Mouse (Mus musculus) small intestine, adult 2 months (tissue): Measurements from ENCODE around the gene Vps33b. TPM values are rescaled to one million over a fixed set of nuclear protein-coding genes. Genes with fewer than 3 reads are reported as not detected.
A peak's percentile ranks its signal among the peaks of the same experiment; 100 is the strongest.

ENCODE experiments used
- H3K27ac ChIP-seq: fragments of 200-500 bp; 2 replicates; pipeline ENCODE4 v1.5.1; 2012; ENCODE audit warnings: low read depth, low read length, control low read depth, inconsistent platforms; ENCODE audit not compliant: insufficient read depth
- H3K27me3 ChIP-seq: fragments of 200-500 bp; 2 replicates; pipeline ENCODE4 v1.6.1; 2012; ENCODE audit warnings: mild to moderate bottlenecking, moderate library complexity, low read length, inconsistent platforms; ENCODE audit not compliant: control insufficient read depth, insufficient read depth
- H3K36me3 ChIP-seq: fragments of 200-500 bp; 2 replicates; pipeline ENCODE4 v1.6.1; 2012; ENCODE audit warnings: mild to moderate bottlenecking, low read length, control low read depth, inconsistent platforms; ENCODE audit not compliant: control insufficient read depth, insufficient read depth
- H3K4me1 ChIP-seq: fragments of 200-500 bp; 2 replicates; pipeline ENCODE4 v1.6.1; 2012; ENCODE audit warnings: low read length, inconsistent platforms, mixed read lengths; ENCODE audit not compliant: control insufficient read depth, insufficient read depth, insufficient read length
- H3K4me3 ChIP-seq: fragments of 200-500 bp; 2 replicates; pipeline ENCODE4 v1.5.1; 2012; ENCODE audit warnings: low read depth, mild to moderate bottlenecking, control low read depth, inconsistent platforms, low read length, moderate library complexity
- CTCF ChIP-seq: fragments of 200-500 bp; IDR thresholded peaks from 2 replicates; pipeline ENCODE4 v1.5.1; 2012; ENCODE audit warnings: low read depth, mild to moderate bottlenecking, control low read depth, inconsistent platforms, low read length, moderate library complexity, mixed read lengths; ENCODE audit not compliant: insufficient replicate concordance, insufficient read length; ENCODE audit errors: extremely low read depth
- POLR2A ChIP-seq: fragments of 200-500 bp; IDR thresholded peaks from 2 replicates; pipeline ENCODE4 v1.6.1; 2012; ENCODE audit warnings: low read depth, mild to moderate bottlenecking, control low read depth, inconsistent platforms, low read length, moderate library complexity
- WGBS: fragments of 180-500 bp; shearing (Covaris S2); methylation state at CpG from one replicate; pipeline ENCODE4 v1.1.7; 2018; 5-methylcytosine and 5-hydroxymethylcytosine counted together
- polyA plus RNA-seq: library from polyadenylated mRNA; depleted of rRNA; stranded (reverse); fragments of >200 nt; gene quantifications from 2 replicates; pipeline ENCODE4 v1.2.3, GENCODE M21; 2012

The Vps33b gene
- polyA plus RNA-seq, 1 experiment, result 17.8 TPM

DNA sequence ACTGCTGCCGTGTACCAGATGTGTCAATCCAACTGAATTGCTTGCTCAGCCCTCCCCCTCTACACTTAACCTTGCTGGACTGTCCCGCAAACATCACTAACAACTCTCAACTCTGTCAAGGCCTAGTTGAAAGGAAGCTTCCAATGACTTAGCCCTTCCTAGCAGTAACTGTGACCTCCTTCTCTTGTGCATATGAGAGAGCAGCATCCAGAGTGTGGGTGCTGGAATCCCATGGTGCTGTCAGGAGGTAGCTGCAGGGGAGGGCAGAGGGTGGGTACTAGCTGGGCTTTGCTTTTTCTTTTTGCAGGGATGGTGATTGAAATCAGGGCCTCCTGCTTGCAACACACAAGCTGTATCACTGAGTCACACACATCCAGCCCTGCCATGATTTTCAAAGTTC lies 4.0 kb downstream of the Vps33b start:
- WGBS, result 79% methylated on average over 2 of the region's 2 CpGs
- Histone ChIP-seq H3K4me1 (peaks cover 7% of the 10 kb centered on the region; the same call in 1 of the 2 replicates), H3K36me3 (peaks cover 24% of the 10 kb centered on the region), H3K27ac (no peak overlapping the region), H3K27me3 (no peaks in the 10 kb centered on the region), H3K4me3 (no peak overlapping the region)
- TF ChIP-seq POLR2A, result no peak
- no peak for TF ChIP-seq CTCF

DNA sequence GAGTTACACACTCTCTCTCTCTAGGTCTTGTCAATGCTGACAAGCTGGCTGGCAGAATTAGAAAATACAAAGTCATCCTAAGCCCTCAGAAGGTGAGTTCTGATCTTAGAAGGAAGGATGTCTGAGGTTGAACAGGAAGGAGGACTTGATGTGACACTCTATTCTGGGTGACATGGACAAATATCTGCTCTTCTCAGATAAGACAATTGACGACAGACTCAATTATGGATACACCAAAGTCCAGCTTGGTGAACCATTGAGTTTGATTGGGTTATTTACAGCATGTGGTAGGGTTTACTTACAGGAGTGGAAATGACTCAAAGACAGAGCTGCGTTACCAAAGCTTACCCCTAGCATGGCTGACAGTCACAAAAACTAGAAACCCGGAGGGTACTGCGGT lies 6.9 kb downstream of the Vps33b start:
- no peak for TF ChIP-seq POLR2A
- TF ChIP-seq CTCF, result no peak
- 78% methylated on average over 4 of the region's 4 CpGs for WGBS
- peaks cover 41% of the 10 kb centered on the region for H3K36me3 ChIP-seq
- peak overlapping the region; percentile 43; the same call in 1 of the 2 replicates for H3K27ac ChIP-seq
- H3K4me1 ChIP-seq, result peaks cover under 1% of the 10 kb centered on the region; the same call in 1 of the 2 replicates
- H3K27me3 ChIP-seq, result no peaks in the 10 kb centered on the region
- no peak overlapping the region for H3K4me3 ChIP-seq

DNA sequence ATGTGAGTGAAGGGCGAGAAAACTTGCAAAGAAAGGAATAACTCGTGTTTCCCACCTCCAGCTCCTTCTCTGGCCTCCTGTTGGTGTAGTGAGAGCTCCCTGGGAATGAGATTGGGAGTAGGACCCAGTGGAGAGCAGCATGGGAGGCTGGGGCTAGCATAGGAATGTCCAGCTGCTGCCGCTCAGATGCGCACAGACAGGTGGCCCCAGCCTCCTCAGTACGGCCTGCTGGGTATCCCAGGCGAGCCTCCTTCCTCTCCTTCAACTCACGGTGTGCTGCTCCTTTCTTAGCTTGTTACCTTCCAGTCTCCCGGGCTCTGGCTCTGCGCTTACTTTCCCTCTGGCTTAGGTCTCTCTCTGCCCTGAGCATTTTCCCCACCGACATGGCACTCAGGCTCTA lies 10.6 kb downstream of the Vps33b start:
- WGBS, result 93% methylated on average over 10 of the region's 10 CpGs
- Histone ChIP-seq H3K4me1 (peaks cover 9% of the 10 kb centered on the region; the same call in 1 of the 2 replicates), H3K4me3 (no peak overlapping the region), H3K27ac (no peak overlapping the region), H3K27me3 (no peaks in the 10 kb centered on the region), H3K36me3 (peaks cover 46% of the 10 kb centered on the region)
- no peak for TF ChIP-seq POLR2A
- no peak for TF ChIP-seq CTCF

DNA sequence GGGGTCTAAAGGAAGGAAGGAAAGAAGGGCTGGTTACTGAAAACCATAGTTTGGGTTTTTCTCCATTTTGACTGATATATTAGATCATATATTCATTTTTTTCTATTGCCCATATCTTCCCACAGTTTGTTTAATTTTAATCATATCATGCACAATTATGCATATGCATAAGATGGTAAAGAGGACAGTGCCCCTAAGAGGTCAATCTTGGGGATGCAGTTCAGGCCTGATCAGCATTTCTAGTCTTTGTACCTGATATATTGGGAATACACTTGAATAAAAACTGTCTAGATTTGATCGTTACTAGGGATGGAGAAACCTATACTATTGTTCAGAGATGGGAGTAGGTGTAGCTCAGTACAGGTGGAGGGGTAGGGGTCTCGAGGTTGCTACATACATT lies 11.5 kb downstream of the Vps33b start:
- Histone ChIP-seq H3K4me3 (no peak overlapping the region), H3K4me1 (peaks cover 9% of the 10 kb centered on the region; the same call in 1 of the 2 replicates), H3K27me3 (no peaks in the 10 kb centered on the region), H3K27ac (no peak overlapping the region), H3K36me3 (peaks cover 49% of the 10 kb centered on the region)
- 95% methylated on average over 2 of the region's 2 CpGs for WGBS
- no peak for TF ChIP-seq CTCF
- no peak for TF ChIP-seq POLR2A

DNA sequence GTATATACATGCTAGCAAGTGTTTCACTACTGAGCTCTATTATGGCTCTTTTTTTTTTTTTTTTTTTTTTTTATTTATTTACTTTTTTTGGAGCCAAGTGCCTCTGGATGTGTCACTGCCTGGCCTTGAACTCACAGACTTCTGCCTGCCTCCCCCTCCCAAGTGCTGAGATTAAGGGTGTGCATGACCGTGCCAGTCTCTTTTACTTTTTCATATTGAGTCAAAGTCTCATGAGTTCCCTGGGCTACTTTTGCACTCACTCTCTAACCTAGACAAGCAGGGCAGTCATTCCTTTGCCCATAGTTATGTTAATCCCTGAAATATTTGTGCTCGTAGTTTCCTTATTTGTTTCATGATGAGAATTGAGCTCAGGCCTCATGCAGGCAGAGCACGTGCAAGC lies 12.2 kb downstream of the Vps33b start:
- H3K4me1 ChIP-seq, result peaks cover 9% of the 10 kb centered on the region; the same call in 1 of the 2 replicates
- 88% methylated on average over 3 of the region's 3 CpGs for WGBS

DNA sequence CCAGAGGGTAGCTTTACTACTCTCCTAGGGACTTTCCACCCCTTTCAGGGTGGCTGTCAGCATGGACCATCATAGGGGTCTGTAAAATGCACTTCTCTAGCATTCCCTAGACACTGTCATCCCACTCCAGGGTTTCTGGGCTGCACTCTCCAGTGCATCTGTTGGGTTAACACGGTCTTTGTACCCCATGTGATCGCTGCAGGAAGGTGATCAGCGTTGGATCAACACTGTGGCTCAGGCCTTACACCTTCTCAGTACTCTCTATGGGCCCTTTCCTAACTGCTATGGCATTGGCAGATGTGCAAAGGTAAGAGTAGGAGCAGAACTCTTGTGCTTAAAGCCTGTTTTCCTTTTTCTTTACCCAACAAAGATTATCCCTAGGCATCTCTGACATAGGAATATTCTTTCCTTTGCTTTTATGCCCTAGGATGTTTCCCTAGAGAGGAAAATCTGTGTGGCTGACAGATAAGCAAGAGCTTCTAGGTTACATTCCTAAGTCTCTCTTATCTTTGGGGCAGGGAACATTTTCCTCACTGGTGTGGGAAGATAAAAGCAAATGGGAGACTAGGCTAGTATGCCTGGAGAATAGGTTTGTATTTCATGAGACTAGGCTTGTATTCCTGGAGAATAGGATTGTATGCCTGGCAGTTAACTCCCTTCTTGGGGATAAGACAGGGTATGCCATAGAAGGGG lies 13.9 kb downstream of the Vps33b start:
- Histone ChIP-seq H3K4me1 (peaks cover 9% of the 10 kb centered on the region; the same call in 1 of the 2 replicates), H3K27ac (peak overlapping the region; percentile 68), H3K27me3 (no peaks in the 10 kb centered on the region), H3K4me3 (no peak overlapping the region), H3K36me3 (peaks cover 60% of the 10 kb centered on the region)
- 59% methylated on average over 3 of the region's 3 CpGs for WGBS
- TF ChIP-seq CTCF, result no peak
- TF ChIP-seq POLR2A, result no peak

More for the DNA sequence above, 12.2 kb downstream of the Vps33b start:
- peaks cover 48% of the 10 kb centered on the region for H3K36me3 ChIP-seq
- H3K27ac ChIP-seq, result no peak overlapping the region
- TF ChIP-seq POLR2A (no peak), CTCF (no peak)
- H3K27me3 ChIP-seq, result no peaks in the 10 kb centered on the region
- H3K4me3 ChIP-seq, result no peak overlapping the region

DNA sequence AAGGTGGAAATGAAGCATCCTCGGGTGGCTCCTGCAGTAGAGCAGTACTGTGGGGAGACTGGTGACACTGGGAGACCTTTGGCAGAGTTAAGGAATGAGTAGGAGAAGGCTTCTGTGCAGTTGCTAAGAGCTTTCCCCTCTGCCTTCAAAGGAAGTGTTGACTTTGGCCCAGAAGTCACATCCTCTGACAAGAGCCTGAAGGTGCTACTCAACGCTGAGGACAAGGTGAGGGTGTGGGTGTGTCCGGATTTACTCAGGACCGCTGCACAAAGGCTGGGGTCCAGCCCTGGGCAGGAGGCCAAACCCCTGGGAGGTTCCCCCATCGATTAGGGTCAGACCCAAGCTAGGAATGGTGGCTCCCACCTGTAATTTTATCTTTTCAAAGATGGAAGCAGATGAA lies 14.9 kb downstream of the Vps33b start:
- Histone ChIP-seq H3K4me3 (no peak overlapping the region), H3K27ac (peak overlapping the region; percentile 56), H3K27me3 (no peaks in the 10 kb centered on the region), H3K36me3 (peaks cover 54% of the 10 kb centered on the region), H3K4me1 (peaks cover 9% of the 10 kb centered on the region; the same call in 1 of the 2 replicates)
- TF ChIP-seq CTCF (no peak), POLR2A (no peak)
- 78% methylated on average over 5 of the region's 5 CpGs for WGBS
